Mouse (Mus musculus) heart, embryonic 10.5 days (tissue): ENCODE measurements at regions not wholly inside any gene's neighbourhood (a gene's known extent, or its start where the extent isn't known, plus 50 kb on each side); places are given as distances from the start of the nearest gene placed in this dataset.

Experiments
- DNase-seq: peaks from one replicate; pipeline ENCODE4 v3.0.0-alpha.2; 2017; ENCODE audit warnings: low spot score
- H3K27ac ChIP-seq: fragments of 300-500 bp; sonication (generic); 2 replicates; pipeline ENCODE4 v1.5.1; 2016; ENCODE audit warnings: mild to moderate bottlenecking
- H3K27me3 ChIP-seq: fragments of 300-500 bp; sonication (generic); 2 replicates; pipeline ENCODE4 v1.6.1; 2016; ENCODE audit warnings: mild to moderate bottlenecking; ENCODE audit not compliant: poor library complexity, insufficient read depth, severe bottlenecking
- H3K36me3 ChIP-seq: fragments of 300-500 bp; sonication (generic); 2 replicates; pipeline ENCODE4 v1.6.1; 2016; ENCODE audit warnings: mild to moderate bottlenecking, moderate library complexity
- H3K4me1 ChIP-seq: fragments of 300-500 bp; sonication (generic); 2 replicates; pipeline ENCODE4 v1.6.1; 2016; ENCODE audit warnings: mild to moderate bottlenecking
- H3K4me3 ChIP-seq: fragments of 300-500 bp; sonication (generic); 2 replicates; pipeline ENCODE4 v1.5.1; 2016; ENCODE audit warnings: mild to moderate bottlenecking, moderate library complexity
- H3K9me3 ChIP-seq: fragments of 300-500 bp; sonication (generic); 2 replicates; pipeline ENCODE4 v1.6.1; 2016; ENCODE audit warnings: mild to moderate bottlenecking, moderate library complexity
- WGBS: fragments of 180-500 bp; shearing (Covaris S2); methylation state at CpG from one replicate; pipeline ENCODE4 v1.1.7; 2016; 5-methylcytosine and 5-hydroxymethylcytosine counted together

- Histone ChIP-seq H3K4me3 (no peak overlapping the region), H3K27me3 (no peaks in the 10 kb centered on the region), H3K9me3 (no peaks in the 10 kb centered on the region), H3K4me1 (no peaks in the 10 kb centered on the region), H3K36me3 (no peaks in the 10 kb centered on the region), H3K27ac (no peak overlapping the region)
- no peak for DNase-seq
- WGBS = 72% methylated on average over 3 of the region's 3 CpGs
Measured at GRCm38 (mm10) chr15:59954345-59954744, 62.1 kb downstream of the 4933412E24Rik start.

- no peaks in the 10 kb centered on the region for H3K9me3 ChIP-seq
- no peaks in the 10 kb centered on the region for H3K4me1 ChIP-seq
- no peak overlapping the region for H3K4me3 ChIP-seq
- no peaks in the 10 kb centered on the region for H3K27me3 ChIP-seq
- 24% methylated on average over 4 of the region's 4 CpGs for WGBS
- no peak for DNase-seq
- H3K27ac ChIP-seq = no peak overlapping the region
- H3K36me3 ChIP-seq = no peaks in the 10 kb centered on the region
Measured at GRCm38 (mm10) chr15:59953857-59954256, 62.6 kb downstream of the 4933412E24Rik start.

GRCm38 (mm10) chr15:59950617-59951216 is 65.7 kb downstream of the 4933412E24Rik start:
- 93% methylated on average over 3 of the region's 3 CpGs for WGBS
- no peaks in the 10 kb centered on the region for H3K9me3 ChIP-seq

GRCm38 (mm10) chr15:59945208-59945607 is 71.2 kb downstream of the 4933412E24Rik start:
- WGBS = 9% methylated on average over 8 of the region's 8 CpGs
- Histone ChIP-seq H3K4me3 (no peak overlapping the region), H3K27me3 (no peaks in the 10 kb centered on the region), H3K9me3 (no peaks in the 10 kb centered on the region), H3K4me1 (peaks cover 5% of the 10 kb centered on the region; the same call in 1 of the 2 replicates), H3K27ac (no peak overlapping the region), H3K36me3 (no peaks in the 10 kb centered on the region)
- no peak for DNase-seq

More at GRCm38 (mm10) chr15:59950617-59951216, 65.7 kb downstream of the 4933412E24Rik start:
- H3K4me1 ChIP-seq = no peaks in the 10 kb centered on the region
- H3K27ac ChIP-seq = no peak overlapping the region
- no peaks in the 10 kb centered on the region for H3K36me3 ChIP-seq
- H3K4me3 ChIP-seq = no peak overlapping the region
- no peak for DNase-seq
- H3K27me3 ChIP-seq = no peaks in the 10 kb centered on the region

GRCm38 (mm10) chr15:59936486-59936885 is 79.9 kb downstream of the 4933412E24Rik start:
- H3K9me3 ChIP-seq = no peaks in the 10 kb centered on the region
- WGBS = 51% methylated on average over 5 of the region's 5 CpGs
- DNase-seq = no peak

GRCm38 (mm10) chr15:59913860-59914259 is 102.6 kb downstream of the 4933412E24Rik start:
- Histone ChIP-seq H3K27me3 (no peaks in the 10 kb centered on the region), H3K4me1 (no peaks in the 10 kb centered on the region), H3K4me3 (no peak overlapping the region), H3K27ac (no peak overlapping the region), H3K36me3 (no peaks in the 10 kb centered on the region), H3K9me3 (no peaks in the 10 kb centered on the region)
- DNase-seq = no peak
- 70% methylated on average over 4 of the region's 4 CpGs for WGBS

More at GRCm38 (mm10) chr15:59936486-59936885, 79.9 kb downstream of the 4933412E24Rik start:
- H3K27ac ChIP-seq = no peak overlapping the region
- H3K4me1 ChIP-seq = no peaks in the 10 kb centered on the region
- no peak overlapping the region for H3K4me3 ChIP-seq
- H3K36me3 ChIP-seq = no peaks in the 10 kb centered on the region
- H3K27me3 ChIP-seq = no peaks in the 10 kb centered on the region

- no peak for DNase-seq
- Histone ChIP-seq H3K4me3 (no peak overlapping the region), H3K27me3 (no peaks in the 10 kb centered on the region), H3K27ac (no peak overlapping the region), H3K9me3 (no peaks in the 10 kb centered on the region), H3K4me1 (no peaks in the 10 kb centered on the region), H3K36me3 (no peaks in the 10 kb centered on the region)
- WGBS = 68% methylated on average over 2 of the region's 2 CpGs
Measured at GRCm38 (mm10) chr15:59908300-59908699, 108.1 kb downstream of the 4933412E24Rik start.

- WGBS = 72% methylated on average over 9 of the region's 9 CpGs
Measured at GRCm38 (mm10) chr15:59905832-59906797, 110.3 kb downstream of the 4933412E24Rik start.

GRCm38 (mm10) chr15:59904741-59905140 is 111.7 kb downstream of the 4933412E24Rik start:
- H3K36me3 ChIP-seq = no peaks in the 10 kb centered on the region
- no peak overlapping the region for H3K27ac ChIP-seq
- H3K9me3 ChIP-seq = no peaks in the 10 kb centered on the region
- no peaks in the 10 kb centered on the region for H3K27me3 ChIP-seq
- H3K4me1 ChIP-seq = no peaks in the 10 kb centered on the region
- WGBS = 39% methylated on average over 5 of the region's 5 CpGs
- no peak for DNase-seq
- no peak overlapping the region for H3K4me3 ChIP-seq

More at GRCm38 (mm10) chr15:59905832-59906797, 110.3 kb downstream of the 4933412E24Rik start:
- no peaks in the 10 kb centered on the region for H3K36me3 ChIP-seq
- H3K4me1 ChIP-seq = no peaks in the 10 kb centered on the region
- no peak overlapping the region for H3K4me3 ChIP-seq
- DNase-seq = no peak
- H3K9me3 ChIP-seq = no peaks in the 10 kb centered on the region
- H3K27ac ChIP-seq = no peak overlapping the region
- H3K27me3 ChIP-seq = no peaks in the 10 kb centered on the region

GRCm38 (mm10) chr15:59888996-59889395 is 127.4 kb downstream of the 4933412E24Rik start:
- Histone ChIP-seq H3K9me3 (no peaks in the 10 kb centered on the region), H3K4me1 (peaks cover 5% of the 10 kb centered on the region; the same call in 1 of the 2 replicates), H3K4me3 (no peak overlapping the region), H3K27me3 (no peaks in the 10 kb centered on the region), H3K27ac (no peak overlapping the region), H3K36me3 (no peaks in the 10 kb centered on the region)
- WGBS = 84% methylated on average over 2 of the region's 2 CpGs
- no peak for DNase-seq

- no peaks in the 10 kb centered on the region for H3K36me3 ChIP-seq
- H3K4me3 ChIP-seq = no peak overlapping the region
- H3K27ac ChIP-seq = no peak overlapping the region
- no peak for DNase-seq
- no peaks in the 10 kb centered on the region for H3K9me3 ChIP-seq
- no peaks in the 10 kb centered on the region for H3K27me3 ChIP-seq
- WGBS = 14% methylated on average over 2 of the region's 2 CpGs
- peaks cover 5% of the 10 kb centered on the region; the same call in 1 of the 2 replicates for H3K4me1 ChIP-seq
Measured at GRCm38 (mm10) chr15:59888131-59888459, 128.3 kb downstream of the 4933412E24Rik start.

- H3K27me3 ChIP-seq = no peaks in the 10 kb centered on the region
- no peak overlapping the region for H3K4me3 ChIP-seq
- WGBS = 44% methylated on average over 5 of the region's 5 CpGs
- H3K9me3 ChIP-seq = no peaks in the 10 kb centered on the region
- H3K27ac ChIP-seq = no peak overlapping the region
- no peak for DNase-seq
- H3K4me1 ChIP-seq = peaks cover 5% of the 10 kb centered on the region; the same call in 1 of the 2 replicates
- H3K36me3 ChIP-seq = no peaks in the 10 kb centered on the region
Measured at GRCm38 (mm10) chr15:59887381-59888130, 128.9 kb downstream of the 4933412E24Rik start.
